Mouse (Mus musculus) erythroblast, embryonic 14.5 days (primary cell): ENCODE measurements around the gene Cdk14. TPM values are rescaled to one million over a fixed set of nuclear protein-coding genes. Genes with fewer than 3 reads are reported as not detected.

Experiments used
- H3K27me3 ChIP-seq: 2 replicates; pipeline ENCODE4 v1.6.1; 2012; ENCODE audit warnings: inconsistent platforms; ENCODE audit not compliant: control insufficient read depth
- H3K36me3 ChIP-seq: 2 replicates; pipeline ENCODE4 v1.6.1; 2012; ENCODE audit warnings: mild to moderate bottlenecking, inconsistent platforms; ENCODE audit not compliant: control insufficient read depth
- H3K4me1 ChIP-seq: 2 replicates; pipeline ENCODE4 v1.6.1; 2012; ENCODE audit warnings: inconsistent platforms; ENCODE audit not compliant: control insufficient read depth
- H3K4me3 ChIP-seq: replicated peaks from 2 replicates; pipeline ENCODE3; 2012; ENCODE audit warnings: moderate library complexity, mild to moderate bottlenecking, inconsistent platforms
- H3K9me3 ChIP-seq: 2 replicates; pipeline ENCODE4 v1.6.1; 2012; ENCODE audit warnings: low read length, inconsistent platforms, mixed read lengths; ENCODE audit not compliant: control insufficient read depth
- GATA1 ChIP-seq: IDR thresholded peaks from 2 replicates; pipeline ENCODE4 v1.6.1; 2012; ENCODE audit warnings: low read length, inconsistent platforms, mixed read lengths
- TAL1 ChIP-seq: IDR thresholded peaks from 3 replicates; pipeline ENCODE4 v1.6.1; 2012; ENCODE audit warnings: low read length, inconsistent platforms, mixed read lengths
- polyA plus RNA-seq: library from polyadenylated mRNA; stranded (reverse); fragments of >175 nt; gene quantifications from 2 replicates; pipeline ENCODE4 v1.2.3, GENCODE M21; 2012

Cdk14 gene
- polyA plus RNA-seq, 1 experiment: not detected

DNA sequence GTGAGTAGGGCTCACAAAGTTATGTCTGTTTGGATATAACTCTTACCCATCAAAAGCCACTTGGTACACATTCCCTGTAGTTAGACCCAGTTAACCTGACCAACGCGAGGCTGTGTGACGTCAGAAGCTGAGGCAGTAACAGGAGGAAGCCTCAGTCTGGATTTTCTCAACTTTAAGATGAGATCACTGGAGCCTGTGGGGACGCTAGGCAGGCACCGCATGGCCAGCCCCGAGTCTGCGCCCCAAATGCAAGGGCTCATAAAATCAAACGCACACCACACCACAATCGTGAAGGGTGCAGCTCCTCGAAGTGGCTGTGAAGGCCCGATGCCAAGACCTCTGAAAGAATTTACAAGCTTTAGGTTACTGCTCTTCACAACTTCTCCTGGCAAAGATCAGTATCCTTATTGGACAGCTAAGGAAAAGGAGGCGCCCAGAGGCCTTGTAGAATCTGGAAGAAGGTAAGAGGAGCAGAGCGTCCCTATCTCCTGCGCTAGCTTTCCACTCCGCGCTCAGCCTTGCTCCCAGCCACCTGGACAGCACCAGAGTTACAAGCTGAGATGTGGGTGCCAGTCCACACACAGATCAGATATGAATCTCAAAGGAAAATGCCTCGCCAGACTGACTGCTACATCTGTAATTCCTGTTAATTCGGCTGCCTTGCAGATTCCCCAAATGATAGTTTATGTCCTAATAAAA lies 61.9 kb downstream of the Cdk14 start:
- no peak for TF ChIP-seq GATA1
- TF ChIP-seq TAL1: no peak
- Histone ChIP-seq H3K27me3 (no peaks in the 10 kb centered on the region), H3K36me3 (no peaks in the 10 kb centered on the region), H3K9me3 (no peaks in the 10 kb centered on the region; the same call in 1 of the 2 replicates), H3K4me1 (no peaks in the 10 kb centered on the region), H3K4me3 (no peak overlapping the region)

DNA sequence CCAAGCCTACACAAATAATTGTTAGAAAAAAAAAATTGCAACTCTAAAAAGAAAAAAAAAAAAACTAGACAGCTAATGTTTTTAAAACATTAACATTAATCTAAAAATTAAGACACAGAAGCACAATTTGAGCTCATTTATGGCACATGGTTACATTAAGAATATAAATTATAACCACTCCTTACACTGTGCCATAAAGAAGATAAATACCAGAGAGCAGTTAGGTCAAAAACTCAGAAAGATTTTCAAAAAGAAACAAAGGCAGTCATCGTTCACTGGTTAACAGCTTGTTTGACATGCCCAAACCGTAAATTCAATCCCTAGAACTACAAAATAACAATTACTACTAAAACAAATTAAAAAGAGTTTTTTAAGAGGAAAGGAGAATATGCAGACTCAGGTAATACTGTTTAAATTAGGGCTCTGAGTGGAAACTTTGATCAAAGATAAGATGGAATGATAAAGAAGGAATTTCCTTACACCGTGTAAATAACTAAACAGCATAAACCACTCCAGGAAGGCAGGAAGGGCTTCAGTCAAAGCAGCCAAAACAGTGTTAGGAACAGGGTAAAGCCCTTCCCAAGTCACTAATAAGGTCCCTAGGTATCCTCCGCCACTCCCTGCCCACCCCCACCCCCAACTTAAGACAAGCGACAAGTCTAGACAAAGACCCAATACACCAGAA lies 65.3 kb downstream of the Cdk14 start:
- TF ChIP-seq GATA1 (no peak), TAL1 (no peak)
- Histone ChIP-seq H3K9me3 (no peaks in the 10 kb centered on the region), H3K27me3 (no peaks in the 10 kb centered on the region), H3K4me3 (no peak overlapping the region), H3K36me3 (no peaks in the 10 kb centered on the region), H3K4me1 (no peaks in the 10 kb centered on the region)

- Histone ChIP-seq H3K9me3 (no peaks in the 10 kb centered on the region), H3K4me1 (no peaks in the 10 kb centered on the region), H3K4me3 (no peak overlapping the region), H3K27me3 (no peaks in the 10 kb centered on the region), H3K36me3 (no peaks in the 10 kb centered on the region)
- no peak for TF ChIP-seq GATA1
- TF ChIP-seq TAL1: no peak
Observed at GRCm38 (mm10) chr5:5353946-5354345, 66.2 kb downstream of the Cdk14 start.

DNA sequence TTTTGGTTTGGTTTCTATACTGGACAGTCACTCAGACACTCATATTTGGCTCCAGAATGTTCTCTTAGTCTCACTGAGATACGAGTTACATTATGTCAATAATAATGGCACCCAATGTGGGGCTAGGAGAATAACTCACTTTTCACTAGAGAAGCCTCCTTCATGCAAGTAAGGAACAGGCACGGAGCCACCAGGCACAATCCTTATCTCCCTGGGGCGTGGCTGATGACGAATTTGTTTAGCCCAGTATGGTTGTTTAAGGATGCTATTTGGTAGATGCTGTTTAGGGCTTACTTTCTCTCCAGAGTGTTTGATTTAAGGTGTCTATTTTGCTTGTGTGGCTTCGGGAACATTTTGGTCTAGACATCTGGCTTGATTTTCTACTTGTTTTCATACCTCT lies 75.5 kb downstream of the Cdk14 start:
- TF ChIP-seq TAL1 (no peak), GATA1 (no peak)
- no peaks in the 10 kb centered on the region for H3K4me1 ChIP-seq
- H3K36me3 ChIP-seq: no peaks in the 10 kb centered on the region
- no peaks in the 10 kb centered on the region for H3K27me3 ChIP-seq
- H3K4me3 ChIP-seq: no peak overlapping the region
- H3K9me3 ChIP-seq: no peaks in the 10 kb centered on the region

GRCm38 (mm10) chr5:5343741-5344140 lies 76.4 kb downstream of the Cdk14 start:
- H3K9me3 ChIP-seq: no peaks in the 10 kb centered on the region
- no peaks in the 10 kb centered on the region for H3K27me3 ChIP-seq
- H3K36me3 ChIP-seq: no peaks in the 10 kb centered on the region
- no peak overlapping the region for H3K4me3 ChIP-seq
- no peaks in the 10 kb centered on the region for H3K4me1 ChIP-seq
- TF ChIP-seq TAL1 (no peak), GATA1 (no peak)

DNA sequence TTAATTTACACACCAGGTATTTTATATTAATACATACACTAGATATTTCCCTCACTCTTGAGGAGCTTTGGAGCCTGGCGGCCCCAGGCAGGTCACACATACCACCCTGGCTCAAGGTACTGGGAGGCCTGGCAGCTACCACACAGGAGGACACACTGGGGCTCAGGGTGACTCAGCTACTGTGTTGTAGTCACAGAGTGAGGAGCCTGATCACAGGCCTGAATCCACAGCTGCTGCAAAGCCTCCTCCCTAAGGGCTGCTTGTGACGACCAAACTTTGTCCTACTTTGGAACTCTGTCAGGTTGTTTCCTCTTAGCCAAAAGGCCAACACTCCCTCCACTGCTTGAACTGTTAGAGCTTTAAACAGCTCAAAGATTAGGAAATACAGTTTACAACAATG lies 76.8 kb downstream of the Cdk14 start:
- Histone ChIP-seq H3K4me3 (no peak overlapping the region), H3K4me1 (no peaks in the 10 kb centered on the region)

DNA sequence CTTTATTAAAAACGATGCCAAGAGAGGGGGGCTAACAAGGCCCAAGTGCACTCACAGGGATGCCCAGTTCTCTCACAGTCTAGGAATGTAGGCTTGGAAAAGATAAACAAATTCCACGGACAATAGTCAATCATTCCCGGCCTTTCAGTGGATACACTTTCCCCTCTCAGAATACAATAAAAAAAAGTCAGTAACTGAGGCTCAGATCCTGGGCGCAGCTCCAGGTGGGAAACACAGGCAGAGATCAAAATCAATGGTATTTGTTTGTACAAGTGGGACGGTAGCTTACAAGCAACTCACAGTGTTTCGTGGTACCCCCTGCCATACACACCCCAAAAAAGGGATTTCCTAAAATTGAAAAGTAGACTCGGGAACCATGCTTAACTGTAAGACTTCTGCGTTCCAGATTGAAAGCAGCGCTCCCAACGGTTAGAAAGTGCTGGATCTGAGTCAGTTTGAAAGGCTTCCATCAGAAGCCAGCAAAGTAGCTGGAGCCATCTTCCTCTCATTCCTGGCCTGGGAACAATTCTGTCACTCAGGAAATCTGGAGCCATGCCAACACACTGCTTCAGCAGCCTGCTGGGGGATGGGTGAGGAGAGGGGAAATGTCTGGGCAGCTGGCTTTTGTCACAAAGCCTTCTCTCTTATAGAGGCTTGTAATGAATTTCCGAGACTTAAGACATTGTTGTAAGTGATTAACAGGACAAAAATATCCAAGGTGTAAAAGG lies 77.5 kb downstream of the Cdk14 start:
- Histone ChIP-seq H3K4me1 (no peaks in the 10 kb centered on the region), H3K4me3 (no peak overlapping the region), H3K9me3 (no peaks in the 10 kb centered on the region), H3K27me3 (no peaks in the 10 kb centered on the region), H3K36me3 (no peaks in the 10 kb centered on the region)
- TF ChIP-seq TAL1: no peak
- no peak for TF ChIP-seq GATA1

More for the DNA sequence above, 76.8 kb downstream of the Cdk14 start:
- TF ChIP-seq GATA1 (no peak), TAL1 (no peak)
- Histone ChIP-seq H3K36me3 (no peaks in the 10 kb centered on the region), H3K9me3 (no peaks in the 10 kb centered on the region), H3K27me3 (no peaks in the 10 kb centered on the region)

DNA sequence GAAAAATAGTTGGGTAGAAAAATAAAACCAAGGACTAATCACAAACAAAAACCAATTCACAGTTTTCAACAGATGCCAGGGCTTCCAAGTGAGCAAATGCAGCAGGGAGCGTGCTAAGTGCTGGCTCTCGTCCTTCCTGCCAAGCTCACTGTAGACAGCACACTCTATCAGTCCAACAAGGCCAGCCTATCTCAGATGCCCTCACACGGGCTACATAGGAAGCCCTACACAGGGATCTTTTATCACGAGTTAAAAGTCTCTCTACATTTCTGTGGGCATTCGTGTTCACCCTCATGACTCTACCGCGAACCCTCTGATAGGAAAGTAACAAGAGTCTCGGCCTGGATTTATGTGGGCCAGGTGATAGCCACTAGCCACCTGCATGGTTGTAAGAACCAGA lies 78.5 kb downstream of the Cdk14 start:
- H3K36me3 ChIP-seq: no peaks in the 10 kb centered on the region
- no peaks in the 10 kb centered on the region for H3K4me1 ChIP-seq
- no peaks in the 10 kb centered on the region for H3K9me3 ChIP-seq
- TF ChIP-seq TAL1 (no peak), GATA1 (no peak)
- no peak overlapping the region for H3K4me3 ChIP-seq
- H3K27me3 ChIP-seq: no peaks in the 10 kb centered on the region

GRCm38 (mm10) chr5:5333916-5334315 lies 86.2 kb downstream of the Cdk14 start:
- H3K9me3 ChIP-seq: no peaks in the 10 kb centered on the region
- no peaks in the 10 kb centered on the region for H3K4me1 ChIP-seq
- no peaks in the 10 kb centered on the region for H3K27me3 ChIP-seq
- no peak for TF ChIP-seq GATA1
- TF ChIP-seq TAL1: no peak
- no peak overlapping the region for H3K4me3 ChIP-seq
- H3K36me3 ChIP-seq: no peaks in the 10 kb centered on the region
